Mouse (Mus musculus): ENCODE data around the gene Cyb561d2.

DNA sequence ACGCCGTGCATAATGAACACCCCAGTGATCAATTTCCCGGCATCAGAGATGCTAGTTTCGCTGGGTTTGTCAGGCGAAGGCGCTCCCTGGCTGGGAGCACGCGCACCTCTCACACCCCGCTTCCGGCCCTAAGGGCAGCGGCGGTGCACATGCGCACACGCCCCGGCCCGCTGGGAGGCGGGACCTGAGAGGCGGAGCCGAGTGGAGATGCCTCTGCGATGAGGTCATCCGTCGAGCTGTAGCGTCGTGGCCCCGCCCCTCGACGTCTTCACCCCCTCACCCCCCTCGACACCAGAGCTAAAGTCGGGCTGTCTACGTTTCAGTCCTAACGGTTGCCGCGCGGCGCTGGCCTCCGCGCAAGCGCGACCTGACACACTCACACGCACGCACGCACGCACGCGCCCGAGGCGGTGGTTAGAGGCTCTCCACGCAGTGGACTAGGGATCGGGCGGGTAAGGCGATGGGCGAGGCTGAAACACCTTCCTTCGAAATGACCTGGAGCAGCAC is 12.4 kb upstream of the Cyb561d2 start:
- TF ChIP-seq GATA2 (IDR thresholded peaks at IDR 0.05; ENCODE audit: borderline replicate concordance, low read depth, low read length) (no peak), CTCF (IDR thresholded peaks at IDR 0.05; ENCODE audit: low read depth, low read length) (no peak)

Data from G1E (cell line).